Mouse (Mus musculus): ENCODE results near the gene Hoxb7.

DNA sequence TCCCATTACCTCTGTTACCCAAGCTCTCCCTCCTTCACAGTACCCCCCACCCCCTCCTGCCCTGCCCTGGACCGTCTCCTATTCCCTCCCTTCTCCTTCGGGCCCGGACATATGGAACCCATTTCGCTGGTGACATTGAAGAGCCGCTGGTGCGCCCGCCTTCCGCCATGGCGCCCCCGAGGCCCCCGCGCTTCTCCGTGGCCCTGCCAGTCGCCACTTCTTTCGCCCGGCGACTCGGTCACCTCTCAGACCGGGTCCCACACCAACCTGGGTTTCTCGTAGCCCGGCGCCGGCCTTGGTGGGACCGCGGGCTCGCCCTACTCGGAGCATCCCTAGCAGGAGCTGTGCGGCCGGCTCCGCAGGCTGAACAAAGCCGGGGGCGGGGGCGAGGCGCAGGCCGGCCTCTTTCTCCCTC lies 46.2 kb downstream of the Hoxb7 start:
- no peak for TF ChIP-seq EP300 (IDR thresholded peaks at IDR 0.05; ENCODE audit: insufficient read depth, low read depth, low read length)
- no peak for TF ChIP-seq POLR2A (IDR thresholded peaks at IDR 0.05; ENCODE audit: insufficient read depth, low read length)
- no peak for TF ChIP-seq CTCF (IDR thresholded peaks at IDR 0.05; ENCODE audit: low read depth, low read length)

Data from ES-Bruce4 (cell line).